Mouse (Mus musculus): ENCODE results near the gene Prkca. TPM values are rescaled to one million over a fixed set of nuclear protein-coding genes. Genes with fewer than 3 reads are reported as not detected.
"Not testable (repeated sequence)": the region's sequence is repeated elsewhere in the genome, so short reads cannot be mapped to it uniquely, and the experiment has no call there.

Gene Prkca
- polyA plus RNA-seq, 1 experiment from 2014 or later, result 8.6 TPM

- ATAC-seq (ENCODE audit: low FRiP score, low read depth), result no peak
- Histone ChIP-seq H3K4me1 (replicated peaks) (no peaks in the 10 kb centered on the region), H3K27me3 (no peaks in the 10 kb centered on the region), H3K9me3 (no peaks in the 10 kb centered on the region), H3K27ac (replicated peaks) (no peak overlapping the region), H3K4me2 (no peak overlapping the region), H3K4me3 (no peak overlapping the region), H3K36me3 (no peaks in the 10 kb centered on the region), H3K9ac (no peak overlapping the region)
- WGBS, result 91% methylated on average over 3 of the region's 3 CpGs
Measured at GRCm38 (mm10) chr11:108114091-108114490, 229.6 kb downstream of the Prkca start.

- 67% methylated on average over 3 of the region's 3 CpGs for WGBS
- no peaks in the 10 kb centered on the region for H3K4me1 ChIP-seq (replicated peaks)
Measured at GRCm38 (mm10) chr11:108112437-108112836, 231.3 kb downstream of the Prkca start.

GRCm38 (mm10) chr11:108104085-108104484 is 239.6 kb downstream of the Prkca start:
- H3K4me1 ChIP-seq (replicated peaks), result no peaks in the 10 kb centered on the region
- no peaks in the 10 kb centered on the region for H3K36me3 ChIP-seq
- H3K4me3 ChIP-seq, result no peak overlapping the region
- no peak for ATAC-seq (ENCODE audit: low FRiP score, low read depth)
- H3K9me3 ChIP-seq, result no peaks in the 10 kb centered on the region
- no peaks in the 10 kb centered on the region for H3K27me3 ChIP-seq
- H3K4me2 ChIP-seq, result no peak overlapping the region
- no peak overlapping the region for H3K27ac ChIP-seq (replicated peaks)
- 92% methylated on average over 6 of the region's 6 CpGs for WGBS
- no peak overlapping the region for H3K9ac ChIP-seq

More at GRCm38 (mm10) chr11:108112437-108112836, 231.3 kb downstream of the Prkca start:
- Histone ChIP-seq H3K9ac (no peak overlapping the region), H3K27me3 (no peaks in the 10 kb centered on the region), H3K36me3 (no peaks in the 10 kb centered on the region), H3K9me3 (no peaks in the 10 kb centered on the region), H3K27ac (replicated peaks) (no peak overlapping the region), H3K4me2 (no peak overlapping the region), H3K4me3 (no peak overlapping the region)
- no peak for ATAC-seq (ENCODE audit: low FRiP score, low read depth)

GRCm38 (mm10) chr11:108101280-108101950 is 242.3 kb downstream of the Prkca start:
- Histone ChIP-seq H3K9ac (no peak overlapping the region), H3K9me3 (no peaks in the 10 kb centered on the region), H3K27ac (replicated peaks) (no peak overlapping the region), H3K4me1 (replicated peaks) (no peaks in the 10 kb centered on the region), H3K4me2 (no peak overlapping the region), H3K27me3 (no peaks in the 10 kb centered on the region), H3K4me3 (no peak overlapping the region), H3K36me3 (no peaks in the 10 kb centered on the region)
- 77% methylated on average over 8 of the region's 8 CpGs for WGBS
- no peak for ATAC-seq (ENCODE audit: low FRiP score, low read depth)

- Histone ChIP-seq H3K4me3 (no peak overlapping the region), H3K27me3 (no peaks in the 10 kb centered on the region), H3K9me3 (no peaks in the 10 kb centered on the region), H3K36me3 (no peaks in the 10 kb centered on the region), H3K27ac (replicated peaks) (no peak overlapping the region), H3K4me2 (no peak overlapping the region), H3K4me1 (replicated peaks) (no peaks in the 10 kb centered on the region), H3K9ac (no peak overlapping the region)
- WGBS, result 84% methylated on average over 7 of the region's 7 CpGs
- ATAC-seq (ENCODE audit: low FRiP score, low read depth), result no peak
Measured at GRCm38 (mm10) chr11:108098306-108098705, 245.4 kb downstream of the Prkca start.

GRCm38 (mm10) chr11:108094796-108095195 is 248.9 kb downstream of the Prkca start:
- Histone ChIP-seq H3K27ac (replicated peaks) (no peak overlapping the region), H3K4me1 (replicated peaks) (no peaks in the 10 kb centered on the region), H3K27me3 (no peaks in the 10 kb centered on the region), H3K36me3 (no peaks in the 10 kb centered on the region), H3K4me3 (no peak overlapping the region), H3K4me2 (no peak overlapping the region), H3K9me3 (no peaks in the 10 kb centered on the region), H3K9ac (no peak overlapping the region)
- ATAC-seq (ENCODE audit: low FRiP score, low read depth), result no peak
- WGBS, result 95% methylated on average over 5 of the region's 5 CpGs

DNA sequence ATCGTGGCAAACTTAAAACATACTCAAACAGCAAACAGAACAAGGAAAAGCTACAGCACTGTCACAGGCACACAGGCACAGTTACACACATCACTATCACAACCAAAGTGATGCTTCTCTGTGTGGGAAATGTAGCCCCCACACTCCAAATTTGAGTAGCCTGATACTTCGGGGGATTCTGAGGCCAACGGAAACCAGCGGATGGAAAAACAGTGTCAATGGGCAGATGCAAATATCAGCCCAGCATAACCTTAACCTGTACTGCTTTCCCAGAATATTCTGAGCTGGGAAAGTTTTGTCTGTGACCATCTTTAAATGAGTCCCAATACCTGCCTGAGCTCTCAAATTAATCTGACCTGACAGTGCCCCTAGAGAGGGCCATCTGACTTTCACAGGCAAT is 250.5 kb downstream of the Prkca start:
- WGBS, result 94% methylated on average over 4 of the region's 4 CpGs
- no peak overlapping the region for H3K4me3 ChIP-seq
- ATAC-seq (ENCODE audit: low FRiP score, low read depth), result no peak

DNA sequence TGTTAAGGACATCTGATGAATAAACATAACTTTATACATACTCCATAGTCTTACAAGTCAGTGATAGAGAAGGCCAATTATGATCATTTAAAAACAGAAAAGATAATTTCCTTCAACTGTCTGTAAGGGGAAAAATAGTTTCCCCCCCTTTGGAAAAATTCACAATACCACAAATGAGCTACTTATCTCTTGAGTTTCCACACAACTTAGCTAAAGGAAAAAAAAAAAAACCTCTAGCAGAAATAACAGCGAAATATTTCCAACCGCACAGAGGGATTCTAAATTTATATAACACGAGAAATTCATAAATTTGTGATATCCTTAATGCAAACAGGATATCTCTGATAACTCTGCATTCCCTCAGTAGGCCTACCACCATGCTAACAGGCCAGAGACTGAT is 252.5 kb downstream of the Prkca start:
- Histone ChIP-seq H3K9me3 (no peaks in the 10 kb centered on the region), H3K4me1 (replicated peaks) (no peaks in the 10 kb centered on the region), H3K9ac (no peak overlapping the region), H3K4me2 (no peak overlapping the region), H3K36me3 (no peaks in the 10 kb centered on the region), H3K4me3 (no peak overlapping the region), H3K27ac (replicated peaks) (no peak overlapping the region), H3K27me3 (no peaks in the 10 kb centered on the region)
- ATAC-seq (ENCODE audit: low FRiP score, low read depth), result no peak
- 95% methylated on average over 3 of the region's 3 CpGs for WGBS

More for the DNA sequence above, 250.5 kb downstream of the Prkca start:
- Histone ChIP-seq H3K9me3 (no peaks in the 10 kb centered on the region), H3K4me1 (replicated peaks) (no peaks in the 10 kb centered on the region), H3K4me2 (no peak overlapping the region), H3K27me3 (no peaks in the 10 kb centered on the region), H3K27ac (replicated peaks) (no peak overlapping the region), H3K36me3 (no peaks in the 10 kb centered on the region), H3K9ac (no peak overlapping the region)

DNA sequence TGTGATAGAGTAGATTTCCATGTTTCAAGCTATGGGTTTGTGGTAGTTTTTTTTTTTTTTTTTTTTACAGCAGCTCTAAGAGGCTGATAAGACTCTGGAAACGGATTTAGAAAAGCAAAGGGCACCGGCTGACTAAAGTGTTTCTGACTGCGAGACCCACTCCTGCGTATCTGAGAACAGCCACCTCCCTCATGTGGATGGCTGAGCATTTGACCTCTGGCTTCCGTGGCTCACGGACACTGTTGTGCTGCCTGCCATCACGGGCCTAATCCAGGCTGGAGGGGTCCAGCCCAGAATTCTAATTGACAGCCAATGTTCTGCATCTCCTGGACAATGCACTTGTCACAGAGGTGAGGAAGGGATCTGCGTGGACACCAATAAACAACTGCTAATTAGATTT is 253.0 kb downstream of the Prkca start:
- no peak for ATAC-seq (ENCODE audit: low FRiP score, low read depth)
- Histone ChIP-seq H3K9ac (no peak overlapping the region), H3K4me1 (replicated peaks) (no peaks in the 10 kb centered on the region), H3K9me3 (no peaks in the 10 kb centered on the region), H3K4me3 (no peak overlapping the region), H3K27ac (replicated peaks) (no peak overlapping the region), H3K27me3 (no peaks in the 10 kb centered on the region), H3K36me3 (no peaks in the 10 kb centered on the region), H3K4me2 (no peak overlapping the region)
- 45% methylated on average over 8 of the region's 8 CpGs for WGBS

- H3K9me3 ChIP-seq, result no peaks in the 10 kb centered on the region
- no peaks in the 10 kb centered on the region for H3K36me3 ChIP-seq
- no peak overlapping the region for H3K4me3 ChIP-seq
- H3K9ac ChIP-seq, result no peak overlapping the region
- no peak for ATAC-seq (ENCODE audit: low FRiP score, low read depth)
- H3K27me3 ChIP-seq, result no peaks in the 10 kb centered on the region
- WGBS, result 95% methylated on average over 5 of the region's 5 CpGs
- no peaks in the 10 kb centered on the region for H3K4me1 ChIP-seq (replicated peaks)
- no peak overlapping the region for H3K27ac ChIP-seq (replicated peaks)
- no peak overlapping the region for H3K4me2 ChIP-seq
Measured at GRCm38 (mm10) chr11:108088063-108088462, 255.7 kb downstream of the Prkca start.

GRCm38 (mm10) chr11:108087105-108087700 is 256.5 kb downstream of the Prkca start:
- H3K9me3 ChIP-seq; H3K4me2 ChIP-seq; H3K4me3 ChIP-seq; H3K4me1 ChIP-seq (replicated peaks); H3K27ac ChIP-seq (replicated peaks); ATAC-seq (ENCODE audit: low FRiP score, low read depth); H3K27me3 ChIP-seq; H3K9ac ChIP-seq; H3K36me3 ChIP-seq: not testable (repeated sequence)
- 80% methylated on average over 1 of the region's 1 CpGs for WGBS

GRCm38 (mm10) chr11:108082673-108083072 is 261.1 kb downstream of the Prkca start:
- no peak for ATAC-seq (ENCODE audit: low FRiP score, low read depth)
- 0 out of 2 replicates have a peak, but pooled peaks cover 4% of the 10 kb centered on the region for H3K4me1 ChIP-seq (replicated peaks)
- H3K27me3 ChIP-seq, result no peaks in the 10 kb centered on the region
- H3K36me3 ChIP-seq, result no peaks in the 10 kb centered on the region
- no peak overlapping the region for H3K9ac ChIP-seq
- H3K4me2 ChIP-seq, result no peak overlapping the region
- no peak overlapping the region for H3K27ac ChIP-seq (replicated peaks)
- no peak overlapping the region for H3K4me3 ChIP-seq
- H3K9me3 ChIP-seq, result no peaks in the 10 kb centered on the region
